Mouse (Mus musculus): Measurements from ENCODE around the gene Sell. TPM values are rescaled to one million over a fixed set of nuclear protein-coding genes. Genes with fewer than 3 reads are reported as not detected.

Sell gene
- polyA plus RNA-seq, 1 experiment from 2014 or later: not detected

- ATAC-seq (ENCODE audit: insufficient number of reproducible peaks, low FRiP score): no peak
- H3K4me1 ChIP-seq (replicated peaks): no peaks in the 10 kb centered on the region
- WGBS: 63% methylated on average over 2 of the region's 2 CpGs
- H3K4me2 ChIP-seq: no peak overlapping the region
- H3K4me3 ChIP-seq: no peak overlapping the region
- no peaks in the 10 kb centered on the region for H3K36me3 ChIP-seq
- H3K27ac ChIP-seq (ENCODE audit: poor library complexity, severe bottlenecking): no peak overlapping the region
- H3K9ac ChIP-seq: no peak overlapping the region
- no peaks in the 10 kb centered on the region for H3K27me3 ChIP-seq (replicated peaks)
- H3K9me3 ChIP-seq (replicated peaks): no peaks in the 10 kb centered on the region
Observed at GRCm38 (mm10) chr1:164109763-164110162, 48.0 kb downstream of the Sell start.

GRCm38 (mm10) chr1:164110591-164111329 lies 49.0 kb downstream of the Sell start:
- Histone ChIP-seq H3K4me2 (no peak overlapping the region), H3K9me3 (replicated peaks) (no peaks in the 10 kb centered on the region), H3K9ac (no peak overlapping the region), H3K4me3 (no peak overlapping the region), H3K27me3 (replicated peaks) (no peaks in the 10 kb centered on the region), H3K4me1 (replicated peaks) (no peaks in the 10 kb centered on the region), H3K27ac (ENCODE audit: poor library complexity, severe bottlenecking) (no peak overlapping the region), H3K36me3 (no peaks in the 10 kb centered on the region)
- 90% methylated on average over 9 of the region's 9 CpGs for WGBS
- no peak for ATAC-seq (ENCODE audit: insufficient number of reproducible peaks, low FRiP score)

- no peak overlapping the region for H3K4me2 ChIP-seq
- H3K4me1 ChIP-seq (replicated peaks): no peaks in the 10 kb centered on the region
- H3K27me3 ChIP-seq (replicated peaks): no peaks in the 10 kb centered on the region
- H3K9ac ChIP-seq: no peak overlapping the region
- no peaks in the 10 kb centered on the region for H3K36me3 ChIP-seq
- no peaks in the 10 kb centered on the region for H3K9me3 ChIP-seq (replicated peaks)
- no peak overlapping the region for H3K27ac ChIP-seq (ENCODE audit: poor library complexity, severe bottlenecking)
- no peak overlapping the region for H3K4me3 ChIP-seq
- no peak for ATAC-seq (ENCODE audit: insufficient number of reproducible peaks, low FRiP score)
- 65% methylated on average over 5 of the region's 5 CpGs for WGBS
Observed at GRCm38 (mm10) chr1:164114280-164114679, 52.5 kb downstream of the Sell start.

GRCm38 (mm10) chr1:164114947-164115493 lies 53.2 kb downstream of the Sell start, which contains the start of gene Selp:
Selp (plus strand) TSS chr1:164115264.
- no peak for ATAC-seq (ENCODE audit: insufficient number of reproducible peaks, low FRiP score)
- Histone ChIP-seq H3K27me3 (replicated peaks) (no peaks in the 10 kb centered on the region), H3K36me3 (no peaks in the 10 kb centered on the region), H3K9me3 (replicated peaks) (no peaks in the 10 kb centered on the region), H3K4me1 (replicated peaks) (no peaks in the 10 kb centered on the region), H3K27ac (ENCODE audit: poor library complexity, severe bottlenecking) (no peak within 1 kb of the TSS), H3K4me3 (no peak within 1 kb of the TSS), H3K4me2 (no peak within 1 kb of the TSS), H3K9ac (no peak within 1 kb of the TSS)
- WGBS: 60% methylated on average over 8 of the region's 8 CpGs

GRCm38 (mm10) chr1:164115647-164116046 lies 53.9 kb downstream of the Sell start:
- no peak for ATAC-seq (ENCODE audit: insufficient number of reproducible peaks, low FRiP score)
- no peaks in the 10 kb centered on the region for H3K9me3 ChIP-seq (replicated peaks)

GRCm38 (mm10) chr1:164117869-164118268 lies 56.1 kb downstream of the Sell start:
- H3K36me3 ChIP-seq: no peaks in the 10 kb centered on the region
- peaks cover 9% of the 10 kb centered on the region for H3K4me1 ChIP-seq (replicated peaks)
- H3K4me3 ChIP-seq: no peak overlapping the region
- H3K9ac ChIP-seq: no peak overlapping the region
- ATAC-seq (ENCODE audit: insufficient number of reproducible peaks, low FRiP score): no peak
- WGBS: 86% methylated on average over 6 of the region's 6 CpGs
- H3K27ac ChIP-seq (ENCODE audit: poor library complexity, severe bottlenecking): no peak overlapping the region
- H3K27me3 ChIP-seq (replicated peaks): no peaks in the 10 kb centered on the region
- no peaks in the 10 kb centered on the region for H3K9me3 ChIP-seq (replicated peaks)
- no peak overlapping the region for H3K4me2 ChIP-seq

More at GRCm38 (mm10) chr1:164115647-164116046, 53.9 kb downstream of the Sell start:
- 78% methylated on average over 6 of the region's 6 CpGs for WGBS
- Histone ChIP-seq H3K9ac (no peak overlapping the region), H3K27ac (ENCODE audit: poor library complexity, severe bottlenecking) (no peak overlapping the region), H3K4me2 (no peak overlapping the region), H3K4me1 (replicated peaks) (peaks cover 4% of the 10 kb centered on the region), H3K4me3 (no peak overlapping the region), H3K27me3 (replicated peaks) (no peaks in the 10 kb centered on the region), H3K36me3 (no peaks in the 10 kb centered on the region)

- Histone ChIP-seq H3K9ac (no peak overlapping the region), H3K9me3 (replicated peaks) (no peaks in the 10 kb centered on the region), H3K4me2 (no peak overlapping the region), H3K4me3 (no peak overlapping the region), H3K27me3 (replicated peaks) (no peaks in the 10 kb centered on the region), H3K36me3 (no peaks in the 10 kb centered on the region), H3K4me1 (replicated peaks) (peaks cover 9% of the 10 kb centered on the region), H3K27ac (ENCODE audit: poor library complexity, severe bottlenecking) (no peak overlapping the region)
- 49% methylated on average over 3 of the region's 3 CpGs for WGBS
- peak; percentile 67; the same call in 1 of the 2 replicates for ATAC-seq (ENCODE audit: insufficient number of reproducible peaks, low FRiP score)
Observed at GRCm38 (mm10) chr1:164119892-164120776, 58.4 kb downstream of the Sell start.

GRCm38 (mm10) chr1:164120777-164121158 lies 59.0 kb downstream of the Sell start:
- Histone ChIP-seq H3K4me1 (replicated peaks) (peaks cover 9% of the 10 kb centered on the region), H3K4me2 (no peak overlapping the region), H3K9me3 (replicated peaks) (no peaks in the 10 kb centered on the region), H3K36me3 (no peaks in the 10 kb centered on the region), H3K27ac (ENCODE audit: poor library complexity, severe bottlenecking) (no peak overlapping the region), H3K9ac (no peak overlapping the region), H3K27me3 (replicated peaks) (no peaks in the 10 kb centered on the region), H3K4me3 (no peak overlapping the region)
- WGBS: 67% methylated on average over 3 of the region's 3 CpGs
- no peak for ATAC-seq (ENCODE audit: insufficient number of reproducible peaks, low FRiP score)

GRCm38 (mm10) chr1:164123836-164124235 lies 62.1 kb downstream of the Sell start:
- no peak for ATAC-seq (ENCODE audit: insufficient number of reproducible peaks, low FRiP score)
- Histone ChIP-seq H3K36me3 (no peaks in the 10 kb centered on the region), H3K4me3 (no peak overlapping the region), H3K27ac (ENCODE audit: poor library complexity, severe bottlenecking) (no peak overlapping the region), H3K9ac (no peak overlapping the region), H3K4me1 (replicated peaks) (peaks cover 9% of the 10 kb centered on the region), H3K27me3 (replicated peaks) (no peaks in the 10 kb centered on the region), H3K9me3 (replicated peaks) (no peaks in the 10 kb centered on the region), H3K4me2 (no peak overlapping the region)
- 46% methylated on average over 3 of the region's 3 CpGs for WGBS

- Histone ChIP-seq H3K4me2 (no peak overlapping the region), H3K9me3 (replicated peaks) (no peaks in the 10 kb centered on the region), H3K27me3 (replicated peaks) (no peaks in the 10 kb centered on the region), H3K36me3 (no peaks in the 10 kb centered on the region), H3K4me3 (no peak overlapping the region), H3K27ac (ENCODE audit: poor library complexity, severe bottlenecking) (no peak overlapping the region), H3K9ac (no peak overlapping the region), H3K4me1 (replicated peaks) (no peaks in the 10 kb centered on the region)
- 61% methylated on average over 3 of the region's 3 CpGs for WGBS
- ATAC-seq (ENCODE audit: insufficient number of reproducible peaks, low FRiP score): no peak
Observed at GRCm38 (mm10) chr1:164130013-164130412, 68.2 kb downstream of the Sell start.

GRCm38 (mm10) chr1:164132609-164133008 lies 70.8 kb downstream of the Sell start:
- Histone ChIP-seq H3K4me2 (no peak overlapping the region), H3K36me3 (no peaks in the 10 kb centered on the region), H3K4me3 (no peak overlapping the region), H3K9ac (no peak overlapping the region), H3K9me3 (replicated peaks) (no peaks in the 10 kb centered on the region), H3K27ac (ENCODE audit: poor library complexity, severe bottlenecking) (no peak overlapping the region), H3K4me1 (replicated peaks) (peaks cover 6% of the 10 kb centered on the region), H3K27me3 (replicated peaks) (no peaks in the 10 kb centered on the region)
- WGBS: 70% methylated on average over 1 of the region's 1 CpGs
- ATAC-seq (ENCODE audit: insufficient number of reproducible peaks, low FRiP score): no peak
